Mouse (Mus musculus): ENCODE results near the gene Srpx2. TPM values are rescaled to one million over a fixed set of nuclear protein-coding genes. Genes with fewer than 3 reads are reported as not detected.

Srpx2 gene
- not detected in 2 replicates for total RNA-seq (2015; ENCODE audit: low replicate concordance)
- not detected in 2 replicates for total RNA-seq (2017; ENCODE audit: low replicate concordance)

- no peak for ATAC-seq (replicated peaks; ENCODE audit: low FRiP score, poor library complexity, severe bottlenecking)
Measured at GRCm38 (mm10) chrX:133908261-133908660, at the start of gene Srpx2. Srpx2 (plus strand) TSS chrX:133908426.

GRCm38 (mm10) chrX:133869743-133870142 is 38.5 kb upstream of the Srpx2 start:
- no peak for ATAC-seq (replicated peaks; ENCODE audit: low FRiP score, poor library complexity, severe bottlenecking)

GRCm38 (mm10) chrX:133887308-133887707 is 20.9 kb upstream of the Srpx2 start:
- ATAC-seq (replicated peaks; ENCODE audit: low FRiP score, poor library complexity, severe bottlenecking) = no peak

- no peak for ATAC-seq (replicated peaks; ENCODE audit: low FRiP score, poor library complexity, severe bottlenecking)
Measured at GRCm38 (mm10) chrX:133888111-133888510, 20.1 kb upstream of the Srpx2 start.

- ATAC-seq (replicated peaks; ENCODE audit: low FRiP score, poor library complexity, severe bottlenecking) = no peak
Measured at GRCm38 (mm10) chrX:133898014-133898542, 10.1 kb upstream of the Srpx2 start, which contains the start of gene Tspan6. Tspan6 (minus strand) TSS chrX:133898429.

- ATAC-seq (replicated peaks; ENCODE audit: low FRiP score, poor library complexity, severe bottlenecking) = no peak
Measured at GRCm38 (mm10) chrX:133911397-133912103, 3.3 kb downstream of the Srpx2 start.

- ATAC-seq (replicated peaks; ENCODE audit: low FRiP score, poor library complexity, severe bottlenecking) = no peak
Measured at GRCm38 (mm10) chrX:133913006-133913405, 4.8 kb downstream of the Srpx2 start.

- ATAC-seq (replicated peaks; ENCODE audit: low FRiP score, poor library complexity, severe bottlenecking) = no peak
Measured at GRCm38 (mm10) chrX:133914219-133914618, 6.0 kb downstream of the Srpx2 start.

GRCm38 (mm10) chrX:133921187-133921586 is 13.0 kb downstream of the Srpx2 start:
- ATAC-seq (replicated peaks; ENCODE audit: low FRiP score, poor library complexity, severe bottlenecking) = no peak

- ATAC-seq (replicated peaks; ENCODE audit: low FRiP score, poor library complexity, severe bottlenecking) = no peak
Measured at GRCm38 (mm10) chrX:133926760-133927159, 18.5 kb downstream of the Srpx2 start.

GRCm38 (mm10) chrX:133931302-133932013 is 23.2 kb downstream of the Srpx2 start:
- ATAC-seq (replicated peaks; ENCODE audit: low FRiP score, poor library complexity, severe bottlenecking) = no peak

GRCm38 (mm10) chrX:133936605-133937225 is 28.5 kb downstream of the Srpx2 start:
- ATAC-seq (replicated peaks; ENCODE audit: low FRiP score, poor library complexity, severe bottlenecking) = no peak; the same call in 1 of the 2 replicates

- ATAC-seq (replicated peaks; ENCODE audit: low FRiP score, poor library complexity, severe bottlenecking) = no peak
Measured at GRCm38 (mm10) chrX:133939561-133939960, 31.3 kb downstream of the Srpx2 start.

- no peak for ATAC-seq (replicated peaks; ENCODE audit: low FRiP score, poor library complexity, severe bottlenecking)
Measured at GRCm38 (mm10) chrX:133947427-133947826, 39.2 kb downstream of the Srpx2 start.

- no peak for ATAC-seq (replicated peaks; ENCODE audit: low FRiP score, poor library complexity, severe bottlenecking)
Measured at GRCm38 (mm10) chrX:133954661-133955060, 46.4 kb downstream of the Srpx2 start.

- ATAC-seq (replicated peaks; ENCODE audit: low FRiP score, poor library complexity, severe bottlenecking) = no peak
Measured at GRCm38 (mm10) chrX:133960617-133961016, 52.4 kb downstream of the Srpx2 start.

GRCm38 (mm10) chrX:133964615-133965014 is 56.4 kb downstream of the Srpx2 start:
- ATAC-seq (replicated peaks; ENCODE audit: low FRiP score, poor library complexity, severe bottlenecking) = no peak

GRCm38 (mm10) chrX:133981231-133982002 is 73.2 kb downstream of the Srpx2 start, which contains the start of gene Sytl4:
Sytl4 (minus strand) TSS chrX:133981812.
- ATAC-seq (replicated peaks; ENCODE audit: low FRiP score, poor library complexity, severe bottlenecking) = no peak

Measured in erythroid progenitor cell, adult 5-6 weeks (primary cell).